Mouse (Mus musculus) splenic B cell, adult 2 months (primary cell): ENCODE data around the gene 1190007I07Rik.
"Not testable (repeated sequence)": the region's sequence is repeated elsewhere in the genome, so short reads cannot be mapped to it uniquely, and the experiment has no call there.

ENCODE experiments used
- DNase-seq: peaks from one replicate; pipeline ENCODE4 v3.0.0-alpha.2; 2011; ENCODE audit warnings: low read depth, low spot score
- H3K27me3 ChIP-seq: 2 replicates; pipeline ENCODE4 v1.6.1; 2012; ENCODE audit warnings: mild to moderate bottlenecking, low read length, moderate library complexity, mixed read lengths; ENCODE audit not compliant: control insufficient read depth, poor library complexity, insufficient read depth, severe bottlenecking
- H3K36me3 ChIP-seq: 2 replicates; pipeline ENCODE4 v1.6.1; 2012; ENCODE audit warnings: mild to moderate bottlenecking, low read length, moderate library complexity, mixed read lengths; ENCODE audit not compliant: control insufficient read depth, poor library complexity, insufficient read depth, severe bottlenecking

Gene 1190007I07Rik

DNA sequence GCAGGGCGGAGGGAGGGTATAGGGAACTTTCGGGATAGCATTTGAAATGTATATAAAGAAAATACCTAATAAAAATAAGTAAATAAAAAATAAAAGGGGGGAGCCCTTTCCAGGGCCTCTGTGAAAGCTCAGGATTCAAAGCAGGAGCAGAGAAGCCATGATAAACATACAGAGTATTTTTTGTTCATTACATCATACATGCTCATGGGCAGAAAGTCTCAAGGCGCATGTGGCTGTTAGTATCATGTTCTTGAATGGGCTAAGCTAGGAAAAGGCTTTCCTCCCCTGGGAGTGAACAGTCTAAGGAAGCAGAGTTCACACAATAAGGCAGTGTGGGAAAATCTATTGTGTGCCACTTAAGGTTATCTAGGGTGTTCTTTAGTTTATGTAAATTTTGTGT is 13.3 kb upstream of the 1190007I07Rik start:
- H3K36me3 ChIP-seq: peaks cover 10% of the 10 kb centered on the region
- DNase-seq: no peak
- no peaks in the 10 kb centered on the region for H3K27me3 ChIP-seq

DNA sequence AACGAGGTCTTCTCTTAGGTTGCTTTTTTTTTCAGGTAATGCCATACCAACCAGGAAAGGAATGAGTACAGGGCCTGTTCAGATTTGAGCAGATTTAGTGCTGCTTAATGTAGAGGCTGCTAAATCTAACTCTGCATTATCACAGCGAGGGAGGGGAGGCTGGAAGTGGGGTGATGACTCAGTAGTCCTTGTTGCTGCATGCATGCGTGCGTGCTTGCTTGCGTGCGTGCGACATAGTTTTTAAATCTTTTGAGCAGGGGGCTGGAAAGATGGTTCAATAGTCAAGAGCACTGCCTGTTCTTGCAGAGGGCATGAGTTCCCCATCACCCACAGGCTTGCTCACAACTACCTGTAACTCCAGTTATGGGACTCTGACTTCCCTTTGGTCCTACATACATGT is 11.3 kb upstream of the 1190007I07Rik start:
- no peak for DNase-seq
- peaks cover 2% of the 10 kb centered on the region for H3K36me3 ChIP-seq
- H3K27me3 ChIP-seq: no peaks in the 10 kb centered on the region

DNA sequence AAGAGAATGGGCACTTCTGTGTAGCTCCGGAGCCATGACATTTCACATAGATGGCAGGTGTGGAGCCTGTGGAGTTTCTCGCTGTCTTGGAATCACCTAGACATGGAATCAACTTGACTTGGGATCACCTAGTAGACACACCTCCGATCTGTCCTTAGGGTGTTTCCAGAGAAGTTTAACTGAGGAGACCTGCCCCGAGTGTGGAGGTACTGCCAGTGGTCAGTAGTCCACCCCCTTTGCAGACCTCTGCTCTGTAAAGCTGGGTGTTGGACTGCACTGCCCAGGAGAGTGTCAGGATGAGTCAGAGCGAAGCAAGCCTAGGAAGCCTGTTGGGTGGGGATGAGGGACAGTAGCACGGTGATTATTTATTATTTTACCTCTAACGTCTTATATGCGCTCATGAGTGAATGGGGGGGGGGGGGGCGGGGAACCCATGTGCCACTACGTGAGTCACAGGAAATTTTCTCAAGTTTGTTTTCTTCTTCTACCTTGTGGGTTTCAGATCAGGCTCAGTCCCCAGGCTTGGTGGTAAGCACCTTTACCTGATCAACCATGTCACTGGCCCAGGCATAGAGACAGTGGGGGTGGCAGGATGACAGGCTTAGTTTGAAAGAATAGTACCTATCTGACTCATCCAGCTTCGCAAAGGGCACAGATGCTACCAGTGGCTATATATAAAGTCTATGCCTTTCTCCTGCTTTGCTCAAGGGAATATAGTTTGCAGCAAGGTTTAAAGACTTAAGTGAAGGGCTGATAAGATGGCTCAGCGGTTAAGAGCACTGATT is 9.7 kb upstream of the 1190007I07Rik start:
- peaks cover 2% of the 10 kb centered on the region; the same call in 1 of the 2 replicates for H3K36me3 ChIP-seq
- peak; percentile 24 for DNase-seq
- no peaks in the 10 kb centered on the region for H3K27me3 ChIP-seq

DNA sequence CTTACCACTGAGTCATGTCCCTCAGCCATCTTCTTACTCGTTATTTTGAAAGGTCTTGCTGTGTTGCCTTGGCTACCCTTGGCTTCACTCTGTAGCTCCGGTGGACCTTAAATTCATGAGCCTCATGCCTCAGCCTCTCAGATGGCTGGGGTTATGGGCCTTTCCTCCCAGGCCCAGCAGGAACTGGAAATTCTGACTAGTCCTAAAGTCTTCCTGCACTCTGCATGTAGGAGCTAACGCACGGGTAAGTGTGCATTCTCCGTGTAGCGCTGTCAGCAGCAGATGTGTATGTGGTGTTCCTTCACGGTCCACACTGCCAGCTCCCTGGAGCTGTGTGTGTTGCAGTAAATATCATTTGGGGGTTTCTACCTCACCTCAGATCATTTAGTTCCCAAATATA is 8.1 kb upstream of the 1190007I07Rik start:
- peak; percentile 14 for DNase-seq
- peaks cover 2% of the 10 kb centered on the region; the same call in 1 of the 2 replicates for H3K36me3 ChIP-seq
- H3K27me3 ChIP-seq: no peaks in the 10 kb centered on the region

DNA sequence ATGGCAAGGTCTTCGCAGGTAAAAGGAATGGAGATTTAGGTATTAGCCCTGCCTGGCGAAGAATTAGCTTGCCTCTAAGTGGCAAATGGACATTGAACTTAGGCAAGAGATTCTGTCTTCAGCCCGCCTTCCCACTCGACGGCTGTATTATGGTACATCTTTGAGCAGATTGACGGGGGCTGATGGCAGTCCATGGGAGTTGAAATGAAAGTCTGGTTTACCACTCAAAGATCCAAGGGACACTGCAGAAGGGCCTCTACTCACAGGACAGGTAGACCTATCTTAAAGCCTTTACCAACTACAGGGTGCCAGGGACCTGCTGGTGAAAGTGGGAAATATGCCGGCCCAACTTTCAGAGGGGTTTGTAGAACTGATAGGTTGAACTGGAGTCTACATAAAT is 7.5 kb upstream of the 1190007I07Rik start:
- no peaks in the 10 kb centered on the region for H3K27me3 ChIP-seq
- H3K36me3 ChIP-seq: peaks cover under 1% of the 10 kb centered on the region; the same call in 1 of the 2 replicates
- peak; percentile 11 for DNase-seq

DNA sequence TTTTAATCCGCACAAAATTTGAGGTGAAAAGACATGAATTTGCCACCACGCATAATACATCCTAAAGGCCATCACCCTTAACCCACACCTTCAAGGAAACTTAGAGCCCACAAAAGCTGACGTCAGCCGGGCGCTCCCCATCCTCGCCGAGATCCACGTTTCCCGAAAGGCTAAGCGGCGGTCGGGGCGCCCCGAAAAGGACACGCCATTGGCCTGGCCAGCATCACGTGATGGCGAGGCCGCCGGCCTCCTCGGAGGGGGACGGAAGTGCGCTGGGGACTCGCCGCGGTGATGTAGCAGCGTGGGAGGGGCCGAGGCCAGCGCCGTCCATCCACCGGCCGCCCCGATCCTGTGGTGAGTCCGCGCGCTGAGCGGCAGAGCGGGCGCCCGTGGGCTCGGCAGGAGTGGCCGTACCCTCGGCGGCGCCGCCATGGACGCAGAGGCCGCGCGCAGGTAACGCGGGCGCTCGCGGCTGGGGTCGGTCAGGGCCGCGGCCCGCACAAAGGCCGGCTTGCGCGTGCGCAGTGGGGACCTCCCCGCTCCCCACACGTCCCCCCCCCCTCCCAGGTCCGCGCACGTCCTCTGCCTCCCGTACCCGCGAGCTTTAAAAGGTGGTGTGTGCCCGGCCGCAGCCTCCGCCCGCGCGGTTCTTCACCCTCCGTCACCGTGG is 6.7 kb upstream of the 1190007I07Rik start, which contains the start of gene Tdg:
TSS of gene Tdg (plus strand) at position 243 of the 670 bp plus-strand sequence.
- H3K36me3 ChIP-seq, H3K27me3 ChIP-seq: not testable (repeated sequence)
- DNase-seq: peak; percentile 97

DNA sequence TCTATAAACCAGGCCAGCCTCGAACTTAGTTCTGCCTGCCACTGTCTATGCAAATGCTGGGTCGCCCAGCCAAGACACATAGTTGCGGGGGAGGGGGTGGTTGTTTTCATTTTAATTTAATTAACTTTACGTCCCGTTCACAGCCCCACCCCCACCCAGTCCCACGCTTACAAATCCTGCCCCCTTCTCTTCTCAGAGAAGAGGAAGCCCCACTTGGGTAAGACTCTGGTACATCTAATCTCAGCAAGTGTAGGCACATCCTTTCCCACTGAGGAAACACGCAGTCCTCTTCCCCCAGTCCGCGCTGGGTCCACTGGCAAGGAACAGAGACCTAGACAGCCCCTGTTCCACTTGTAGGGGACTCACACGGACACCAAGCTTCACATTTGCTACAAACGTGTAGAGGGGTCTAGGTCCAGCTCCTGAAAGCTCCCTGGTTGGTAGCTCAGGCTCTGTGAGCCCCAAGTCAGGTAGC is 6.1 kb upstream of the 1190007I07Rik start:
- no peaks in the 10 kb centered on the region for H3K27me3 ChIP-seq
- DNase-seq: peak; percentile 78
- H3K36me3 ChIP-seq: no peaks in the 10 kb centered on the region; the same call in 1 of the 2 replicates

DNA sequence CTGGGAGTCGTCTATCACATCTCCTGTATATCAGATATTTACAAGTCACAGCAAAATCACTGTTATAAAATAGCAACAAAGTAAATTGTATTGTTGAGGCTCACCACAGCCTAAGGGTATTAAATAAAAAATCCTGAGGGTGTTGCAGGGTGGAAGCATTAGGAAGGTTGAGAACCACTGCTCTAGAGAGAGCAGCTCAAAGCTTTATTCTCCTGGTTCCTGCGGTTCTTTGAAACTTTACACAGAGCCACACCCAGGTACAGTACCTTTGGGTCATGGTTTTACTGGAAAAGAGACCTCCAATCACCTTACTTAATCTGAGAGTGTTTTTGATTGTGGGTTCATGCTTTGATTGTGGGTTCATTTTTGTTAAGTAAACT is 515 bp upstream of the 1190007I07Rik start:
- not testable (repeated sequence) for DNase-seq, H3K27me3 ChIP-seq, H3K36me3 ChIP-seq

DNA sequence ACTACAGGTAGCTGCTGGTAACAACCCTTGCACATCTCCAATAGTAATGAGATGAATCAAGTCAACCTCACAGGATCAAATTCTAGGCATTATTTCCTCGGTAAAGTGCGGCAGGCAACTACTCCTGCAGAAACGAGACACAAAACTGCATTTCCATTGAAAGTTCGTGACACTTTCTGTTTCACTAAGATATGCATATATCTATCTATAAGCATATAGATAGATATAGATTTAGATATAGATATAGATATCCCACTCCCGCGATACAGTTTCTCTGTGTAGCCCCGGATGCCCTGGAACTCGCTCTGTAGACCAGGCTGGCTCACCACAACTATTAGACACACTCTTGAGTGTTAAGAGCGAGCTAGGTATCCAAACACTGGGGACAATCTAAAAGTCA is 793 bp downstream of the 1190007I07Rik start:
- Histone ChIP-seq H3K27me3 (no peaks in the 10 kb centered on the region), H3K36me3 (no peaks in the 10 kb centered on the region)
- no peak for DNase-seq

DNA sequence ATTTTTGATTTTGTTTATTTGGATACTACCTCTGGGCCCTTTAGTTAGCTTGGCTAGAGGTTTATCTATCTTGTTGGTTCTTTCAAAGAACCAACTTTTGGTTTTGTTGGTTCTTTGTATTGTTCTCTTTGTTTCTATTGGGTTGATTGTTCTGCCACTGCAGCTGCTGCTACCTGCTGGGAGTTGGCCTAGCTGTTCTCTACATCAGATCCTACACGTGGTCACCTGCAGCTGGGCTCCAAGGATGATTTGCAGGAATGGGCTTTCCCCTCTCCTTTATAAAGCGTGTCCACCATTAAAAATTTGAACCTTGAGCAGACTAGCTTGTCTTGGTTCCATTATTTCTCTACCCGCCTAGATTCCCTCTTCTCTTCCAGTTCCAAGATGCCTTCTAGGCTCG is 28.6 kb downstream of the 1190007I07Rik start:
- H3K27me3 ChIP-seq, H3K36me3 ChIP-seq, DNase-seq: not testable (repeated sequence)

DNA sequence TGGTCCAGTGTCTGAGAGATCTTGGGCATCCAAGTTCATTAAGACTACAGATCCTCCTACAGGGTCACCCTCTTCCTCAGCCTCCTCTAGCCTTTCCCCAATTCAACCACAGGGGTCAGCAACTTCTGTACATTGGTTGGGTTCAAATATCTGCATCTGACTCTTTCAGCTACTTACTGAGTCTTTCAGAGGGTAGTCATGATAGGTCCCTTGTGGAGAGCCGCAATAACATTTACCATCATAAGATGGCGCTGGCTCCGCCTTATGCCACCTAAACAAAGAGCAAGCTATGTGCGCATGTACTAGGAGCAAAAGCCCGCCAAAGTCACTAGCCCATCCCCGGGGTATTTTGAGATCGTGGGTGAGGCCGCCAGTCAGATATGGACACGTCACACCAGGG is 33.4 kb downstream of the 1190007I07Rik start:
- H3K27me3 ChIP-seq, DNase-seq, H3K36me3 ChIP-seq: not testable (repeated sequence)

DNA sequence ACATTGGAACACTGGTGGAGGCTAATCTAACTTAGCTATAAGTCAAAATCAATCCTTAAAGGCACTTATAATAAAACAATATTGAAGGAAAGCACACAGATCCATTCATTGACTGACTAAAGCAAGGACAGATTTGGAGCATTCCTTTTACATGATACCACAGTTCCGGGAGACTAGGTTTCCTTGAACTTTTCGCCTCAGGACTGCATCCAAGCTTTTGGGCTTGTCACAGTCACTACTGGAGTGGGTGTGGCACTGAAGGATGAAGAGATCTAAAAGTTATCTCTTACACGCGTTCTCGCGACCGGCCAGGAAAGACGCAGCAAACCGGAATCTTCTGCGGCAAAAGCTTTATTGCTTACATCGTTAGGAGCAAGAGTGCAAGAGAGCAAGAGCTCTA is 51.9 kb downstream of the 1190007I07Rik start:
- not testable (repeated sequence) for DNase-seq, H3K27me3 ChIP-seq

More for the DNA sequence above, 51.9 kb downstream of the 1190007I07Rik start:
- not testable (repeated sequence) for H3K36me3 ChIP-seq
